Mouse (Mus musculus) stomach, embryonic 16.5 days (tissue): ENCODE data around the gene Ndn. TPM values are rescaled to one million over a fixed set of nuclear protein-coding genes. Genes with fewer than 3 reads are reported as not detected.

Experiments
- polyA plus RNA-seq: library from polyadenylated mRNA; unstranded; fragments of >200 nt; fragmentation: Nextera tagmentation; extraction: Ambion mirVana; gene quantifications from 2 replicates; pipeline ENCODE4 v1.2.1, GENCODE M21; 2015

Gene Ndn
- polyA plus RNA-seq, 1 experiment from 2014 or later: 82.1 TPM

Other genes starting within 250 kb of the Ndn start
- 1.2 and 1.6 TPM in 2 replicates for gene Magel2, start 30.4 kb downstream of the Ndn start, polyA plus RNA-seq
- gene Mkrn3, start 73.6 kb downstream of the Ndn start, polyA plus RNA-seq: 3.2 and 4.0 TPM in 2 replicates
- gene Peg12, start 117.9 kb downstream of the Ndn start, polyA plus RNA-seq: 19.2 and 19.5 TPM in 2 replicates